Mouse (Mus musculus) retina, embryonic 14.5 days (tissue): ENCODE measurements at regions not wholly inside any gene's neighbourhood (a gene's known extent, or its start where the extent isn't known, plus 50 kb on each side); places are given as distances from the start of the nearest gene placed in this dataset.

Experiments
- DNase-seq: peaks from one replicate; pipeline ENCODE4 v3.0.0-alpha.2; 2015; ENCODE audit warnings: low spot score

GRCm38 (mm10) chr14:61898664-61899063 lies 291.4 kb downstream of the Kcnrg start:
- DNase-seq = no peak

- no peak for DNase-seq
Observed at GRCm38 (mm10) chr14:61904426-61905124, 297.3 kb downstream of the Kcnrg start.

GRCm38 (mm10) chr14:61918113-61918512 lies 310.9 kb downstream of the Kcnrg start:
- DNase-seq = no peak

GRCm38 (mm10) chr14:61931811-61932210 lies 324.6 kb downstream of the Kcnrg start:
- no peak for DNase-seq

DNA sequence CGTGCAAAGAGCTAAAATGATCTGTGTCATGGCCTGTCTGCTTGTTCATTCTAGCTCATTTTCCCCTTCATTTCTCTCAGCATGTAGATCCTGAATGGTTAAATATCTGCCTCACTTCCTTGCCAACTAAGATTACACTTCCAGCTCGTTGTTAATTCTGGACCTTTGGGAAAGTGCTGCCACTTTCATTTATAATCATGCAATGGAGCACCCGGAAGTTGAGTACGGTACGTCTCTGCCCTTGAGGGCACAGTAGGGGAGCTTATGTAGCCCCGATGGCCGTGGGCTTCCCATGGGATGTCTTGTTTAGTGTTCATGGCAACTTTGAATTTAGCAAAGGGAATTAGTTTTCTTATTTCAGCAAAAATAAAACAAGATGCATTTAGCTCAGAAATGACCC lies 334.4 kb downstream of the Kcnrg start:
- peak; percentile 14 for DNase-seq

DNA sequence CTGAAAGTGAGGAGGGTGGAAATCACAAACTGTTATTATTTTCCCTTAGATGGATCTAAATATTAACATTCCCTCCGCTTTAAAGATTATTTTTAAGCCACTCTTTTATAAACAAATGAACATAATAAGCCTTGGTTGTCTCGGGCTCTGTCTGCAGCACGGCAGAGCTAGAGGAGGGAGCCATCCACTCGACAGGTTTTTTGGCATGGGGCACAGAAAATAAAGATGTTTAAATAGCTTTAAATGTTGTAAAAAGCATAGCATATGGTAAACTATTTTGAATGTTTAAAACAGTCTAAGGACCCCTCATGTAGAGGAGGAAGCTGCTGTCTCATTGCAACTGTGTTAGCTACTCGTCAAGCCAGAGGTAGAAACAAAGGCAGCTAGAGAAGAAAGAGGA lies 338.4 kb downstream of the Kcnrg start:
- DNase-seq = no peak

GRCm38 (mm10) chr14:61949446-61949845 lies 342.2 kb downstream of the Kcnrg start:
- DNase-seq = peak; percentile 35

GRCm38 (mm10) chr14:61950004-61950403 lies 342.4 kb upstream of the Rnaseh2b start:
- DNase-seq = peak; percentile 12

DNA sequence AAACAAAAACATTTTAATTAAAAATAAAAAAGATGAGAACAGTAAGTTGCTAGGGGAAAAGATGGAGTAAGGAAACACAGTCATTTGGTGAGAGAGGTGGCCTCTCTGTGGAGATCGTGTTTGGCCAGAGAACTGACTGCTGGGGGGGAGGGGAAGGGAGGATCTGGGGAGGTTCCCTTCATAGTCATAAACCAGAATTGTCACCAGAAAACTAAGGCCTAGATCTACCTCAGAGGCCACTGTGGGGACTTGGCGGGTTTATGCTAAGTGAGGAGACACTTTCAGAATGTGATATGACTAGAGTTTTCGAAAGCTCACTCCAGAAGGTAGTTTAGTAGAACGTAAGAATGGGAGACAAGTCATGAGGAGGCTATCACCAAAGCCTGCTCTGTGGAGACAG lies 339.4 kb upstream of the Rnaseh2b start:
- no peak for DNase-seq

GRCm38 (mm10) chr14:61955416-61955815 lies 337.0 kb upstream of the Rnaseh2b start:
- DNase-seq = no peak

- DNase-seq = no peak
Observed at GRCm38 (mm10) chr14:61960243-61960957, 332.0 kb upstream of the Rnaseh2b start.

DNA sequence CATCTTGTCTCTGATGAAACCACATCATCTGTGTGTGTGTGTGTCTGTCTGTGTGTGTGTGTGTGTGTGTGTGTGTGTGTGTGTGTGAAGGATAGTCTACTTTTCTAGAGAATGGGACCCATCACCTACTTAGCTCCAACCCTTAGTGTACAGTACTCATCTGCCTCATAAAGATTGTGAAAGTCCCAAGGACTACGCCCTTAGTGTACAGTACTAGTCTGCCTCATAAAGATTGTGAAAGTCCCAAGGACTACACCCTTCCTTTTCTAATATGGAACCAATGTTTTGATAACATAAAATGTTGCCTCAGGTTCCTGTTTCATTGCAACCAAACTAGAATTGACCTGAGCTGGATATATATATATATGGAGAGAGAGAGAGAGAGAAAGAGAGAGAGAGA lies 323.9 kb upstream of the Rnaseh2b start:
- DNase-seq = no peak

- no peak for DNase-seq
Observed at GRCm38 (mm10) chr14:61968957-61969535, 323.3 kb upstream of the Rnaseh2b start.

- no peak for DNase-seq
Observed at GRCm38 (mm10) chr14:61970591-61970990, 321.8 kb upstream of the Rnaseh2b start.

- DNase-seq = no peak
Observed at GRCm38 (mm10) chr14:61971100-61972088, 321.0 kb upstream of the Rnaseh2b start.

DNA sequence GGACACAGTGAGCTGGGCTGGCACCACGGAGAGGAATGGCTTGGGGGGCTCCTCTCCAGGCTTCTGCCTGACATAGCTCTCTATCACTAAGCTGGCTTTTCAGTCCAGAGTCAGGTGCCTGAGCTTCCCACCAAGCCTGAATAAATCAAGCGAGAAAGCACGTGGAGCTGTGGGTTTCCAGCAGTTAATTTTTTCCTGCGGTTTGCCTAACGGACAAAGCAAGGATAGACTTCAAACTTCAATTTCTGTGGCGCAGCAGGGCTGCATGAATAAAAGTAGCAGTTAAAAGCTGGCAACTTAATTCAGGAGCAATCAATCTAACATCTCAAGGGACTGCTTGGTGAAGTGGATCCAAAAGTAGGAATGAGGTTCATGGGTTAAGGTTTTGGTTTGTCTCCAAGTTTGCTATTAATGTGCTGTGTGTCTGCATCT lies 317.1 kb upstream of the Rnaseh2b start:
- DNase-seq = no peak

DNA sequence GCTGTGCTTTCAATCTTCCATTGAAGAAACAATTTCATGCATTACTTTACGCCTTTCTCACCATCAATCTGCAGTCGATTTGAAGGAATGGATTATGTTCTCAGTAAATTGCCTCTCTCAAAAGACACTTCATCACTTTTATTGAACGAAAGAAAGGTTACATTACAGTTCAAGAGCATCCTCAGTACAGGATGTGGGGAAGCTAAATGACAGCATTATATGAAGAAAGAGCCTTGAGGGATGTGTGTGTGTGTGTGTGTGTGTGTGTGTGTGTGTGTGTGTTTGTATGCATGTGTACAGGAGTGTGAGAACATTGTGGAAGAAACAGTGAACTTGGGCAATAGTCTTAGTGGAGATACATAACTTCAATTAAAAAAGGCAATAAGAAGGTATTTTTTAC lies 311.8 kb upstream of the Rnaseh2b start:
- DNase-seq = no peak

DNA sequence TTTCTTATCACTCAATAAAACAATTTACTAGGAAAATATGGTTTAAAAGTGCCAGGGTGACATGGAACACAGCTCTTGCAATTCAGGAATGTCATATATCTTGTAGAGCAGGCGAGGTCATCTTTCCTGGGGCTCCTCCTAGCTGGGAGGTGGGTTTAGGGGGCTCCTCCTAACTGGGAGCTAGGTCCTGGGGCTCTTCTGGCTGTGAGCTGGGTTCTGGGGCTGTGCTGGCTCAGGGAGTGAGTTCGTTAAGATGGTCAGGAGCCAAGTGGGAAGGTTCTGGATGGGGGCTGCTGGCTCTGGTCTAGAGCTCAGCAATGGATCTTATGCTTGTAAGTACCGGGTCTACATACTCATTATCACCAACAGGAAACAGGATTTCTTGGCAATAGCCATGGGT lies 306.8 kb upstream of the Rnaseh2b start:
- no peak for DNase-seq

DNA sequence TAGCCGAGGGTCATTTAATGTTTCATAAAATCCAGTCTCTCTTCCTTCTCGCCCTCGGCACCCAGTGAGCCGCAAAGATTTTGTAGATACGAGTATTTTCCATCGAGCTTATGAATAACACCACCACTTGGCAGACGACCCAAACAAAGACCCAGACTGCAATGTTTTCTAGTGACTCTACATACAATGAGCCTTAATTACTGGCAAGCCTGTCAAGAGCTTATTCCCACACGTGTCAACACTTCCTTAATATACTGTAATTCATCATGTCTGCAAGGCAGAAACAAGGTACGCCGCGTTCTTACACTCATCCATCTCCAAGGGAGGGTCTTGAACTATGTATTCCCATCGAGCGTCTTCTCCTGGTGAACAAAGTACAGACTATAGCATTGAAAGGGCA lies 306.2 kb upstream of the Rnaseh2b start:
- no peak for DNase-seq

GRCm38 (mm10) chr14:61995253-61995652 lies 297.1 kb upstream of the Rnaseh2b start:
- no peak for DNase-seq

DNA sequence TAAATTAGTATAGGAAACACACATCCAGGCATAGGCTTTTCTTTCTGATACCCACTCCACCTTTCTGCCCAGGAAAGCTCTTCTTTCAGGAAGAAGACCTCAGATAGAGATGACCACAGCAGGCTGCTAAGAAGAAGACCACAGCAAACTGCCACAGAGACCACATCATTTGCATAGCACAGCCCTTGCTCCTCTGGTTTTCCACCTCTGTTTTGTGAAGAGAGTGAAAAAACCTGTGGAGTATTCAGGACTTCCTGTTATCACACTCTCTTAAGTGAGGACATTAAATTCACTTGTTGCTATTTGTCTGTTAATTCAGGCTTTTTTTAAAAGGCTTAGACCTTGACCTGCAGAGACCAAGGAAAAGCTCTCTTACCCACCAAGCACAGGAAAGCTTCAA lies 294.7 kb upstream of the Rnaseh2b start:
- DNase-seq = no peak

- DNase-seq = no peak
Observed at GRCm38 (mm10) chr14:61998259-61998658, 294.1 kb upstream of the Rnaseh2b start.
